Mouse (Mus musculus) forebrain, embryonic 12.5 days (tissue): ENCODE measurements around the gene Tmem246. TPM values are rescaled to one million over a fixed set of nuclear protein-coding genes. Genes with fewer than 3 reads are reported as not detected.
"Not testable (repeated sequence)": the region's sequence is repeated elsewhere in the genome, so short reads cannot be mapped to it uniquely, and the experiment has no call there.

ENCODE experiments used
- ATAC-seq: fragments of 200-750 bp; cut with Nextera tagmentation; 2 replicates; pipeline ENCODE4 v1.8.0; 2017; ENCODE audit warnings: moderate TSS enrichment; ENCODE audit not compliant: low FRiP score
- H3K27ac ChIP-seq: fragments of 300-500 bp; sonication (generic); 2 replicates; pipeline ENCODE4 v1.5.1; 2016; ENCODE audit warnings: mild to moderate bottlenecking
- H3K27me3 ChIP-seq: fragments of 300-500 bp; sonication (generic); 2 replicates; pipeline ENCODE4 v1.6.1; 2016; ENCODE audit warnings: mild to moderate bottlenecking
- H3K36me3 ChIP-seq: fragments of 300-500 bp; sonication (generic); replicated peaks from 2 replicates; pipeline ENCODE4 v1.6.1; 2016; ENCODE audit warnings: mild to moderate bottlenecking
- H3K4me1 ChIP-seq: fragments of 300-500 bp; sonication (generic); 2 replicates; pipeline ENCODE4 v1.6.1; 2016
- H3K4me2 ChIP-seq: fragments of 300-500 bp; sonication (generic); 2 replicates; pipeline ENCODE4 v1.6.1; 2016; ENCODE audit warnings: mild to moderate bottlenecking, moderate library complexity
- H3K4me3 ChIP-seq: fragments of 300-500 bp; sonication (generic); replicated peaks from 2 replicates; pipeline ENCODE4 v1.5.1; 2016; ENCODE audit warnings: mild to moderate bottlenecking
- H3K9ac ChIP-seq: fragments of 300-500 bp; sonication (generic); 2 replicates; pipeline ENCODE4 v1.6.1; 2016; ENCODE audit warnings: mild to moderate bottlenecking
- H3K9me3 ChIP-seq: fragments of 300-500 bp; sonication (generic); 2 replicates; pipeline ENCODE4 v1.6.1; 2016
- WGBS: fragments of 180-500 bp; shearing (Covaris S2); methylation state at CpG from one replicate; pipeline ENCODE4 v1.1.7; 2016; 5-methylcytosine and 5-hydroxymethylcytosine counted together
- polyA plus RNA-seq: library from polyadenylated mRNA; unstranded; fragments of >200 nt; fragmentation: Nextera tagmentation; extraction: Ambion mirVana; gene quantifications from 2 replicates; pipeline ENCODE4 v1.2.1, GENCODE M21; 2016

Gene Tmem246
- 21.7 TPM in 2 replicates for polyA plus RNA-seq

DNA sequence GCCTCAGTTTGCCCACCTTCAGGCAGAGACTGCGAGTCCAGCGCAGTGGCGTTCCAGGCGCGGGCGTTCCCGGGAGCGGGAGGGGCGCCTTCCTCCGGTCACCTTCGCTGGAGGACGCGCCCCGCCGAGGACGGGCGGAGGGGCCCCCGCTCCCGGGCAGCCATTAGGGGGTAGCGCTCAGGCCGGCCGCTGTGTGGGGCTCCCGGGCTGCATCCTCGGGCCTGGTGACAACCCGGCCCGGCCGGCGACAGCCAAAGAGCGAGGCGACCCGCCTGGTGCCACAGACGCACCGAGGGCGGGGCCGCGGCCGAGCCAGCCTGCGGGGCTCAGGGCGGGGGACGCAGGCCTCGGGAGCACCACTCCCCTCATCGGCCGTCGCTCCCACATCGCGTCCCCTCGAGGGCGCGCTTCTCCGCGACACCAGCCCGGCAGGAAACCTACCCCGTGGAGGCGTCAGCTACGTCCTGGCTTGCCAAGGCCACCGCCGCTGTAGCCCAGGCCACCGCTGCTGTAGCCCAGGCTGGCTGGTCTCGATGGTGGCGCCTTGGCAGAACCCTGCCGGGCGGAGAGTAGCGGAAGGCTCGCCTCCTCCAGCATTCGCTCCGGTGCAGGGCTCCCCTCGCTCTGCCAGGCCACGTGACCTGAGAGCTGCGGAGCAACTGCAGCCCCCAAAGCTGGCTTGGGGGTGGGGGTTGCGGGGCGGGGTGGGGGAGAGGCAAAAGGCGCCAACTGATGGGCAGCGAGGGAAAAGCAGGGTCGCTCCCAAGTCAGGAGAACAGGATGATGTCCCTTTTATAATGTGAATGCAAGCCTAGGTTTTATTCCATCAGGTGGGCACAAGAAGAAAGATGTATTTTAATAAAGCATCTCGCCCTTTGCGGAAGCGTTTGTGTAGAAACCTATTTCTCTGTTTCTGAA lies at the start of gene Tmem246:
Gene Tmem246 (minus strand): TSS at position 694 of the 918 bp plus-strand sequence.
- H3K27me3 ChIP-seq, result peaks cover 6% of the 10 kb centered on the region; the same call in 1 of the 2 replicates
- H3K4me3 ChIP-seq, result peak within 1 kb of the TSS; percentile 83
- under 1% methylated on average over 47 of the region's 77 CpGs for WGBS
- peak within 1 kb of the TSS; percentile 84 for H3K4me2 ChIP-seq
- H3K9me3 ChIP-seq, result no peaks in the 10 kb centered on the region
- peak within 1 kb of the TSS; percentile 64 for H3K9ac ChIP-seq
- peak within 1 kb of the TSS; percentile 65 for H3K27ac ChIP-seq
- H3K36me3 ChIP-seq, result no peaks in the 10 kb centered on the region
- ATAC-seq, result peak; percentile 95
- H3K4me1 ChIP-seq, result 0 out of 2 replicates have a peak, but pooled peaks cover 10% of the 10 kb centered on the region

DNA sequence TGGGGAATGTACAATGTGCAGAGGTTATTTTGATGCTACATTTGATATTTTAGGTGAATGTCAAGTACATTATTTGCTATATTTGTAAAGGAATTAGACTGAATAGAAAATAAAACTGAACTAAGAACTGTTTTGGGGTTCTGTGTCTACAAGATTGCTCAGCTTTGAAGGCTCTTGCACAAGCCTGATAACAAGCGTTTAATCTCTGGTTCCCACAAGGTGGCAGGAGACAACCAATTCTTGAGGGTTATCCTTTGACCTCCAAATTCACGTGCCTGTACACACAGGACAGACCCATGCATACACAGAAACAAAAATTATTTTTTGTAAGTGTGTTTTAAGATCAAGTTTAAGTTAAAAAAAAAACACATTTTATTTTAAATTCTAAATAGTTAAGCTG lies 42.2 kb upstream of the Tmem246 start:
- Histone ChIP-seq H3K27me3 (no peaks in the 10 kb centered on the region), H3K4me1 (no peaks in the 10 kb centered on the region), H3K4me2 (no peak overlapping the region), H3K9ac (no peak overlapping the region), H3K27ac (no peak overlapping the region), H3K4me3 (no peak overlapping the region), H3K36me3 (peaks cover 74% of the 10 kb centered on the region), H3K9me3 (no peaks in the 10 kb centered on the region)
- no peak for ATAC-seq
- 84% methylated on average over 2 of the region's 2 CpGs for WGBS

DNA sequence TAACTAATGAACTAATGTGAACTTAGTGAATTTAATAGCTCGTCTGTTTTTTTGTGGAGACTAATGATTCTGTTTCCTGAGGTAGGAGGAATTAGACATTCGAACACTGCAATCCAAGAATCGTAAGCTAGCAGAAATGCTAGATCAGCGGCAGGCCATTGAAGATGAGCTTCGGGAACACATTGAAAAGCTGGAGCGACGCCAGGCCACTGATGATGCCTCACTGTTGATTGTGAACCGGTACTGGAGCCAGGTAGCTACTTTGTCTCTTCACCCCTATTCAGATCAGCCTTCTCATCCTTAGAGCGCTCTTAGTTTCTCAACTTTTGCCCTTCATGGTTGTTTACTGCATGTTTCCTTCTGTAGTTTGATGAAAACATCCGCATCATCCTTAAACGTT lies 40.1 kb upstream of the Tmem246 start:
- 96% methylated on average over 11 of the region's 11 CpGs for WGBS
- H3K27ac ChIP-seq, result no peak overlapping the region
- no peaks in the 10 kb centered on the region for H3K27me3 ChIP-seq
- no peak overlapping the region for H3K4me3 ChIP-seq
- no peak overlapping the region for H3K4me2 ChIP-seq
- H3K4me1 ChIP-seq, result peaks cover 6% of the 10 kb centered on the region
- H3K9ac ChIP-seq, result no peak overlapping the region
- H3K9me3 ChIP-seq, result no peaks in the 10 kb centered on the region
- ATAC-seq, result no peak
- H3K36me3 ChIP-seq, result peaks cover 66% of the 10 kb centered on the region

DNA sequence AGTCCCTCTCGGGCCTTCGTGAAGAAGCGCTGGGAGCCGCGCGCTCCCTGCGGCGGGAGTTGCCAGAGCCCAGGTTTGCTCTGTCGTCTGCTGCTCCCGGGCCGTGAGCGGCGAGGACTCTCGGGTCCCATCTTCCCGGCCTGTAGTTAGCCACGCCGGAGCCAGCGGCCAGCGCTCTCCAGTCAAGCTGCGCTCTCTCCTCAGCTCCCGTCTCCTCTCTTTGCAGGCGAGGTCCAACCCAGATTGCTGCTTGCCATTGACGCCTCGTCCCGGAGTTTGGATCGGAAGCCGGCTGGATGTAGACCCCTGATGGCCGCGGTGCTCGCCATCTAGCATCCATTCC lies 34.4 kb upstream of the Tmem246 start:
- peaks cover 9% of the 10 kb centered on the region for H3K4me1 ChIP-seq
- no peaks in the 10 kb centered on the region for H3K27me3 ChIP-seq
- peak overlapping the region; percentile 78 for H3K4me2 ChIP-seq
- peaks cover 29% of the 10 kb centered on the region for H3K36me3 ChIP-seq
- peak overlapping the region; percentile 89 for H3K27ac ChIP-seq
- WGBS, result under 1% methylated on average over 30 of the region's 30 CpGs
- H3K4me3 ChIP-seq, result peak overlapping the region; percentile 80
- no peaks in the 10 kb centered on the region for H3K9me3 ChIP-seq
- ATAC-seq, result no peak
- peak overlapping the region; percentile 85 for H3K9ac ChIP-seq

DNA sequence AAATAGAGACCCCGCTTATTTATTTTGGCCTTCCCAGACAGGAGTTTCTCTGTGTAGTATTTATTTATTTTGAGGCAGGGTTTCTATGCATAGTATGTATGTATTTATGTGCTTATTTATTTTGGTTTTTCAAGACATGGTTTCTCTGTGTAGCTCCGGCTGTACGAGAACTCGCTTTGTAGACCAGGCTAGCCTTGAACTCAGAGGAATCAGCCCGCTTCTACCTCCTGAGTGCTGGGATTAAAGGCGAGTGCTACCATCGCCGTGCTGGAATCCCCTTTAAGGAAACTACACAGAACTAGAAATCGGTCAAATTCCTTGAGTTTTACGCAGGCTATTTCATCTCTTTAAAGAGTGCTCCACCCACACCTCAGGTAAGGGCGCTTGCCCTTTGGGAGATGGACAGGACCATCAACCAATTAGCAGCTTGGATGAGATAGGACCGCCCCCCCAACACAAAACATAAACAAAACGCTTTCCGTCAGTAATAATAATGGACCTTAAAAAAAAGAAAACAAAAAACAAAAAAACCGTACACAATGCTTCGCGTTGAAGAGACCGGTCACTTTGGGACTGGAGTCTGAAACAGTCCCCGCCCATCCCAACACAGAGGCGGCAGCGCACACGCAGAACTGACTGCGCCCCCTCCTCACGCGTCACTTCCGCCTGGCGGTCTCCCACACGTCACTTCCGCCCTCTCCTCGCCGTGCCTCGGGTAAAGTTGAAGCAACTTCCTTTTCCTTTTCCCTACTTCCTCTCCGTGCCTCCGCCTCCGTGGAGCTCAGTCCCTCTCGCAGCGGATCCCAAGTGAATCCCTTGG lies 33.9 kb upstream of the Tmem246 start, which contains the start of gene Rnf20:
Gene Rnf20 (plus strand): TSS at position 688 of the 820 bp plus-strand sequence.
- ATAC-seq, result peak; percentile 98
- peaks cover 9% of the 10 kb centered on the region for H3K4me1 ChIP-seq
- H3K27me3 ChIP-seq, result no peaks in the 10 kb centered on the region
- 3% methylated on average over 37 of the region's 37 CpGs for WGBS
- H3K4me2 ChIP-seq, result peak within 1 kb of the TSS; percentile 78
- H3K4me3 ChIP-seq, result peak within 1 kb of the TSS; percentile 80
- H3K27ac ChIP-seq, result peak within 1 kb of the TSS; percentile 89
- H3K9me3 ChIP-seq, result no peaks in the 10 kb centered on the region
- peaks cover 23% of the 10 kb centered on the region for H3K36me3 ChIP-seq
- peak within 1 kb of the TSS; percentile 85 for H3K9ac ChIP-seq

DNA sequence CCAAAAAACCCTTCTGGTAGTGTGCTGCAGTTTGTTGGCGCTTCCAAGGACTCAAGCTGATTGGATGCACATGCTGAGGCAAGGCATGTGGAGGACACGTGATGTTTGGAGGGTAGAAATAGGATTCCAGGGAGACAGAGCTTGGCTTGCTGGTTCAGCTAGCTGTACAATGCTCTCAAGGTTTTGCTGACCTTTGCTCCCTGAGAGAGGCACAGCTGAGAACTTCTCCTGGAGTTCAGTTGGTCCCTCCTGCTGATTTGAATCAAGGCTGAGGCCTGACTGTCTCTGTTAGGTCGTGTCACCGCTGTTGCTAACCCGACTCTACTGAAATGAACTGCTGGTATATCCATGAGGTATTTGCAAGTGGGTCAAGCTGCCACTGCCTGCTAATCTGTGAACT lies 31.3 kb upstream of the Tmem246 start:
- H3K4me3 ChIP-seq, result no peak overlapping the region
- no peak for ATAC-seq

DNA sequence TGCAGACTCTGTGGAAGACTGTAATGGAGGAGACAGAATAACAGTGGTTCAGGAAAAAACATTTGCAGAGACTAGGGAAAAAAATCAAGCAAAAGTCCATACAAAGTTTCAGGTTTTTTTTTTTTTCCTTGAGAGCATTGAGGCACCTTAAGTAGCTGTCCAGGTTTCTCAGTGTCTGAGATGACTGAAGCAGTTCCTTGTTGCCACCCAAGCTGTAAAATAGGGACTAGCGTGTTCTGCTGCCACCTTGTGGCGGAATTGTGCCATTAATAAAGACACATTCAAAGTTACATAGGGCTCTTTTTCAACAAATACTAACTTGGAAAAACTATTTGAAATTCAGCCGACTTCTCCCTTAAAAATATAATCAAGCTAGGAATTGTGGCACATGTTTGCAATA lies 29.3 kb upstream of the Tmem246 start:
- no peak overlapping the region for H3K4me3 ChIP-seq
- H3K4me2 ChIP-seq, result no peak overlapping the region
- no peak overlapping the region for H3K9ac ChIP-seq
- no peaks in the 10 kb centered on the region for H3K36me3 ChIP-seq
- 4% methylated on average over 3 of the region's 3 CpGs for whole genome bisulfite sequencing
- H3K27me3 ChIP-seq, result no peaks in the 10 kb centered on the region
- no peak for ATAC-seq
- H3K27ac ChIP-seq, result no peak overlapping the region
- H3K9me3 ChIP-seq, result no peaks in the 10 kb centered on the region
- no peaks in the 10 kb centered on the region for H3K4me1 ChIP-seq

More for the DNA sequence above, 31.3 kb upstream of the Tmem246 start:
- 82% methylated on average over 5 of the region's 5 CpGs for WGBS
- no peak overlapping the region for H3K27ac ChIP-seq
- no peaks in the 10 kb centered on the region for H3K9me3 ChIP-seq
- H3K4me2 ChIP-seq, result no peak overlapping the region
- H3K36me3 ChIP-seq, result no peaks in the 10 kb centered on the region
- peaks cover 9% of the 10 kb centered on the region for H3K4me1 ChIP-seq
- H3K27me3 ChIP-seq, result no peaks in the 10 kb centered on the region
- no peak overlapping the region for H3K9ac ChIP-seq

DNA sequence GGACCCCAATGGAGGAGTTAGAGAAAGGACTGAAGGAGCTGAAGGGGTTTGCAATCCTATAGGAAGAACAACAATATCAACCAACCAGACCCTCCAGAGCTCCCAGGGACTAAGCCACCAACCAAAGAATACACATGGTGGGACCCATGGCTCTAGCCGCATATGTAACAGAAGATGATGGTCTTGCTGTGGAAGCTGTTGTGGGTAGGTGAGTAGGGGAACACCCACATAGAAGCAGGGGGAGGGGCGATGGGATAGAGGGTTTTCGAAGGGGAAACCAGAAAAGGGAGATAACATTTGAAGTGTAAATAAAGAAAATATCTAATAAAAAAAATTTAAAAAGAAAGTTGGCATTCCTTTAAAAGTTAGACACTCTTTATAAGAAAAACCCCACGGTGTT lies 27.3 kb upstream of the Tmem246 start:
- H3K27ac ChIP-seq, H3K4me2 ChIP-seq, H3K9me3 ChIP-seq, H3K36me3 ChIP-seq, H3K9ac ChIP-seq, H3K4me3 ChIP-seq, H3K27me3 ChIP-seq, ATAC-seq, H3K4me1 ChIP-seq: not testable (repeated sequence)
- 90% methylated on average over 4 of the region's 4 CpGs for WGBS

DNA sequence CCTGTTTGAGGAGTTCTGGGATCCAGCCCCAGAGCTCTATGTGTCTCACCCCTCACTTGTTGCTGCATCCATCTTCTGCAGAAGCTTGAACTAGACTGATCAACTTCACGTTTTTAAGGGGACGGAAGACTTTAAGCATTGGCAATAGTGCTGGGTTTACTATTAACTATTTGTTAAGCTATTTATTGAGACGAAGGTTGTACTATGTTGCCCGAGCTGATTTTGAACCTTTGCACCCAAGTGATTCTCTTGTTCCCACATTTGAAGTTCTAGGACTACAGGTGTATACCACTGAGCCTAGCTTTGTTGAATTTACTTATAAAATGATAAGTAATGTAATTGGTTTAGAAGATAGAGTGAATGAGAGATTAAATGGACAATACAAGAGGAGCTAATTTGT lies 26.2 kb upstream of the Tmem246 start:
- H3K27me3 ChIP-seq, result no peaks in the 10 kb centered on the region
- no peak overlapping the region for H3K4me2 ChIP-seq
- no peak overlapping the region for H3K9ac ChIP-seq
- H3K9me3 ChIP-seq, result no peaks in the 10 kb centered on the region
- H3K4me1 ChIP-seq, result no peaks in the 10 kb centered on the region
- WGBS, result 88% methylated on average over 4 of the region's 4 CpGs
- no peak for ATAC-seq
- H3K4me3 ChIP-seq, result no peak overlapping the region
- H3K27ac ChIP-seq, result no peak overlapping the region
- no peaks in the 10 kb centered on the region for H3K36me3 ChIP-seq

DNA sequence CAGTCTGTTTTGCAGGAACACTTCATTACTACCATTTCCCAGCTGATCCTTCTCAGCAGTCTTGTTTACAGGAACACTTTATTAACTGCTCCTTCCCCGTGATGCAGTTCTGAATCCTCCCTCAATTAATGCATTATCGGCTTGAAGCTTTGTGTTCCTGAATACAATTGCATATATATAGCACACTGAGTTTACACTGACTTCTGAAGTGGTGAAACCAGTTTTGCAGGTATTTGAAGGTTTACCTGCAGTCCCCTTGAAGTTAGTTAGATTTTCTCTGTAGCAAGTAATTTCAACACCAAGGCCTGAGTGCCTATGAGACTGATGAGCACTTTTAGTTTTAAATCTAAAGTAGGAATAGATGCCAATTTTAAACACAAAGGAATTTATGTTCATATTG lies 24.6 kb upstream of the Tmem246 start:
- no peak overlapping the region for H3K4me2 ChIP-seq
- no peaks in the 10 kb centered on the region for H3K36me3 ChIP-seq
- H3K27me3 ChIP-seq, result no peaks in the 10 kb centered on the region
- no peaks in the 10 kb centered on the region for H3K9me3 ChIP-seq
- H3K27ac ChIP-seq, result no peak overlapping the region
- H3K4me3 ChIP-seq, result no peak overlapping the region
- WGBS, result 87% methylated on average over 2 of the region's 2 CpGs
- no peak for ATAC-seq
- H3K4me1 ChIP-seq, result no peaks in the 10 kb centered on the region
- H3K9ac ChIP-seq, result no peak overlapping the region

DNA sequence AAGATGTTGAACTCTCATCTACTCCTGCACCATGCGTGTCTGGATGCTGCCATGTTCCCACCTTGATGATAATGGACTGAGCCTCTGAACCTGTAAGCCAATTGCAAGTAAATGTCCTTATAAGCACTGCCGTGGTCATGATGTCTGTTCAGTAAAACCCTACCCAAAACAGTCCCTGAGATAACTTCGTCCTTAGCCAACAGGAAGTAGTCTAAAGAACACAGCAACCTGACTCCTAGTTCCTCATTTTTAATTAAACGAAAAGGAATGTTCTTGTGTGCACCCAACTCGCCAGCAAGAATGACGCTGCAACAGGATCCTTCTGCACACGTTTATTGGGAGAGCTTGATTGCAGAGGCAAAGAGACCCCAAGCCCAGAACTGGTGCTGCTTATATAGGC lies 22.2 kb upstream of the Tmem246 start:
- H3K36me3 ChIP-seq, H3K27ac ChIP-seq, H3K9me3 ChIP-seq, H3K9ac ChIP-seq, H3K4me1 ChIP-seq, H3K27me3 ChIP-seq, H3K4me2 ChIP-seq, H3K4me3 ChIP-seq, ATAC-seq: not testable (repeated sequence)
- 86% methylated on average over 7 of the region's 7 CpGs for whole genome bisulfite sequencing

DNA sequence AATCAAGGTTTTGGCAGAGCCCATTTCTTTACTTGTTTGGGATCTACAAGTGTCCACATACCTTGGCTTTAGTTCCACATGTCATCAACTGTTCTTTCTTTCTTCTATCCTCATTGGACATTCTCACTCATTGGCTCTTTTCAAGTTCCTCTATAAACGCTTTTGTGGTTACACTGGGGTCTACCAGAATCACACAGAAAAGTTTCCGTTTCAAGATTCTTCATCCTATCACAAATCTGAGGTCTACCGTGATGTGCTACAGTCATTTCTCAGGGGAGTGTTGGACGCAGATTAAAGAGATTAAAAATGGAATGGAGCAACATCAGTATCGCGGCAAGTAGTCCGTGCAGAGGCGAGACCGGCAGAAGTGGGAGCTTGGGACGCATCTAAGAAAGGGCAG lies 19.2 kb upstream of the Tmem246 start:
- Histone ChIP-seq H3K27me3 (no peaks in the 10 kb centered on the region), H3K36me3 (no peaks in the 10 kb centered on the region), H3K9ac (no peak overlapping the region), H3K27ac (no peak overlapping the region), H3K4me3 (no peak overlapping the region), H3K9me3 (no peaks in the 10 kb centered on the region), H3K4me2 (no peak overlapping the region), H3K4me1 (no peaks in the 10 kb centered on the region)
- ATAC-seq, result no peak
- 95% methylated on average over 10 of the region's 10 CpGs for WGBS
